Mouse (Mus musculus) liver, adult 2 months (tissue): Measurements from ENCODE around the gene Ptprn.

Source experiments
- CTCF ChIP-seq: fragments of 200-500 bp; IDR thresholded peaks from 2 replicates; pipeline ENCODE4 v1.5.1; 2011; ENCODE audit warnings: low read depth, low read length, control low read depth
- POLR2A ChIP-seq: fragments of 200-500 bp; IDR thresholded peaks from 2 replicates; pipeline ENCODE4 v1.6.1; 2011; ENCODE audit warnings: low read length, control low read depth; ENCODE audit not compliant: insufficient read depth; ENCODE audit errors: extremely low read depth

DNA sequence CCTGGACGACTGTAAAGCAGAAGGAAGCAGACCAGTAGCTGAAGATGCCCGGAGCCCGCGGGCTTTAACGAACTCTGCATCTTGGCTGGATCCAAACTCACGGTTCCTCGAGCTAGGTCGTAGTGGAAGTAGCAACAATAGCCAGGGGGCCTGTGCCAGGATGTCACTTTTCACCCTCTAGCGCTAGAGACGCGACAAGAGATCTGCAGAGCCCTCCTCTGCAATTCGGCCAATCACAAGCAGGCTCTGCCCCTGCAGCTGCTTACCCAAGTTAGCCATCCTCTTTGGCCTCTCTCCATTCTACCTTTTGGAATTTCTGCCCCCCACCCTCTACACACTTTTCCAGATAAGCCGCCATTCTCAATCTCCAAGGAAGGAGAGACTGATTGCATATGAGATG lies 13.9 kb upstream of the Ptprn start, which contains the start of gene Resp18:
- TF ChIP-seq CTCF (no peak), POLR2A (no peak)
